Mouse (Mus musculus) ES-E14 (cell line): ENCODE data around the gene Dchs1. TPM values are rescaled to one million over a fixed set of nuclear protein-coding genes. Genes with fewer than 3 reads are reported as not detected.
A peak's percentile ranks its signal among the peaks of the same experiment; 100 is the strongest.

Source experiments
- DNase-seq: peaks from one replicate; pipeline ENCODE4 v3.0.0-alpha.2; 2013; ENCODE audit warnings: low read depth, low spot score
- H3K27ac ChIP-seq: 2 replicates; pipeline ENCODE4 v1.5.1; 2012; ENCODE audit warnings: low read depth, mild to moderate bottlenecking, low read length, moderate library complexity, mixed read lengths; ENCODE audit not compliant: poor library complexity, insufficient read depth, severe bottlenecking
- H3K36me3 ChIP-seq: 2 replicates; pipeline ENCODE4 v1.6.1; 2012; ENCODE audit warnings: mild to moderate bottlenecking, low read length, moderate library complexity, mixed read lengths; ENCODE audit not compliant: control insufficient read depth, poor library complexity, insufficient read depth, severe bottlenecking
- H3K4me1 ChIP-seq, 2 experiments: fragments of 150-350 bp in 1 of 2; sonication (generic) in 1 of 2; 2 replicates each; pipeline ENCODE4 v1.6.1; 2012; ENCODE audit warnings: low read length in 2 of 2, mild to moderate bottlenecking in 1 of 2, mixed read lengths in 1 of 2; ENCODE audit not compliant: control insufficient read depth in 2 of 2, insufficient read depth in 2 of 2, poor library complexity in 1 of 2
- H3K4me3 ChIP-seq, 2 experiments: fragments of 150-350 bp in 1 of 2; sonication (generic) in 1 of 2; 2 replicates each; pipeline ENCODE4 v1.5.1; 2012; ENCODE audit warnings: low read length in 2 of 2, low read depth in 1 of 2, mild to moderate bottlenecking in 1 of 2, mixed read lengths in 1 of 2; ENCODE audit not compliant: insufficient read depth in 1 of 2, poor library complexity in 1 of 2, severe bottlenecking in 1 of 2
- H3K9ac ChIP-seq: 2 replicates; pipeline ENCODE4 v1.6.1; 2012; ENCODE audit warnings: low read depth, mild to moderate bottlenecking, low read length, mixed read lengths; ENCODE audit not compliant: poor library complexity, insufficient read depth, severe bottlenecking
- H3K9me3 ChIP-seq: fragments of 150-350 bp; sonication (generic); 2 replicates; pipeline ENCODE4 v1.6.1; 2012; ENCODE audit warnings: low read depth, mild to moderate bottlenecking, low read length; ENCODE audit not compliant: control insufficient read depth, insufficient read depth
- CHD2 ChIP-seq: IDR thresholded peaks from 2 replicates; pipeline ENCODE4 v1.6.1; 2014; ENCODE audit warnings: mild to moderate bottlenecking, low read depth, low read length, inconsistent platforms
- HCFC1 ChIP-seq: IDR thresholded peaks from 2 replicates; pipeline ENCODE4 v1.6.1; 2012; ENCODE audit warnings: low read length, inconsistent platforms, borderline replicate concordance; ENCODE audit not compliant: insufficient read depth
- MAFK ChIP-seq: IDR thresholded peaks from 2 replicates; pipeline ENCODE4 v1.6.1; 2014; ENCODE audit warnings: mild to moderate bottlenecking, low read depth, low read length, inconsistent platforms; ENCODE audit not compliant: insufficient read depth
- ZC3H11A ChIP-seq: IDR thresholded peaks from 2 replicates; pipeline ENCODE4 v1.6.1; 2012; ENCODE audit warnings: low read depth, mild to moderate bottlenecking, inconsistent platforms, low read length, borderline replicate concordance
- ZNF384 ChIP-seq: IDR thresholded peaks from 2 replicates; pipeline ENCODE4 v1.6.1; 2012; ENCODE audit warnings: low read depth, low read length, inconsistent platforms
- in situ Hi-C, 2 experiments: fragments of 600-800 bp; cut with MboI; formaldehyde crosslinking; loops; one replicate each; pipeline ENCODE4 v1.15.1; 2025; ENCODE audit warnings: low sequenced_read_pairs in 2 of 2, inconsistent platforms in 1 of 2; ENCODE audit not compliant: unreplicated experiment in 2 of 2
- total RNA-seq: library from RNA; depleted of rRNA; stranded (reverse); fragments of 300-350 nt; gene quantifications from 2 replicates; pipeline ENCODE4 v1.2.3, GENCODE M21; 2012

The Dchs1 gene
- total RNA-seq, 1 experiment, result 3.3 TPM

GRCm38 (mm10) chr7:105813326-105813725, 25.9 kb upstream of the Dchs1 start:
- TF ChIP-seq MAFK, result no peak
- TF ChIP-seq ZNF384, result no peak
- no peak for TF ChIP-seq CHD2
- no peak for TF ChIP-seq ZC3H11A
- no peak for TF ChIP-seq HCFC1
- no peaks in the 10 kb centered on the region for H3K9me3 ChIP-seq
- in situ Hi-C loops, result loop anchor here in 1 of 2 experiments (25.0 kb wide), 1 partner anchor 1601 kb away; the partner anchor contains the start of gene Trim6

GRCm38 (mm10) chr7:105812566-105812965, 25.1 kb upstream of the Dchs1 start:
- in situ Hi-C loops, result loop anchor here in 1 of 2 experiments (25.0 kb wide), 1 partner anchor 1600 kb away; the partner anchor contains the start of gene Trim6
- Histone ChIP-seq H3K36me3 (peaks cover 11% of the 10 kb centered on the region), H3K27ac (no peak overlapping the region), H3K4me3 (no peak overlapping the region), H3K9ac (no peak overlapping the region), H3K9me3 (no peaks in the 10 kb centered on the region), H3K4me1 (peaks cover 3 to 5% of the 10 kb centered on the region in 2 experiments; a peak in 3 of 4 replicates)
- no peak for DNase-seq
- TF ChIP-seq ZC3H11A, result no peak
- TF ChIP-seq HCFC1, result no peak
- TF ChIP-seq ZNF384, result no peak
- no peak for TF ChIP-seq CHD2
- TF ChIP-seq MAFK, result no peak

More at GRCm38 (mm10) chr7:105813326-105813725, 25.9 kb upstream of the Dchs1 start:
- Histone ChIP-seq H3K27ac (no peak overlapping the region), H3K36me3 (peaks cover 11% of the 10 kb centered on the region), H3K9ac (no peak overlapping the region), H3K4me1 (peaks cover 3 to 5% of the 10 kb centered on the region in 2 experiments; a peak in 3 of 4 replicates), H3K4me3 (no peak overlapping the region)
- no peak for DNase-seq

- no peak overlapping the region for H3K27ac ChIP-seq
- H3K9ac ChIP-seq, result no peak overlapping the region
- H3K9me3 ChIP-seq, result no peaks in the 10 kb centered on the region
- peaks cover 11% of the 10 kb centered on the region for H3K36me3 ChIP-seq
- DNase-seq, result no peak
- peaks cover 3 to 5% of the 10 kb centered on the region in 2 experiments; a peak in 3 of 4 replicates for H3K4me1 ChIP-seq
- TF ChIP-seq MAFK, result no peak
- no peak for TF ChIP-seq CHD2
- no peak for TF ChIP-seq ZNF384
- no peak for TF ChIP-seq ZC3H11A
- no peak for TF ChIP-seq HCFC1
- in situ Hi-C loops, result loop anchor here in 1 of 2 experiments (25.0 kb wide), 1 partner anchor 1599 kb away; the partner anchor contains the start of gene Trim6
- H3K4me3 ChIP-seq, result peak overlapping the region in 1 of 2 experiments; percentile 37; a peak in 2 of 4 replicates
Observed at GRCm38 (mm10) chr7:105811516-105811915, 24.1 kb upstream of the Dchs1 start.

DNA sequence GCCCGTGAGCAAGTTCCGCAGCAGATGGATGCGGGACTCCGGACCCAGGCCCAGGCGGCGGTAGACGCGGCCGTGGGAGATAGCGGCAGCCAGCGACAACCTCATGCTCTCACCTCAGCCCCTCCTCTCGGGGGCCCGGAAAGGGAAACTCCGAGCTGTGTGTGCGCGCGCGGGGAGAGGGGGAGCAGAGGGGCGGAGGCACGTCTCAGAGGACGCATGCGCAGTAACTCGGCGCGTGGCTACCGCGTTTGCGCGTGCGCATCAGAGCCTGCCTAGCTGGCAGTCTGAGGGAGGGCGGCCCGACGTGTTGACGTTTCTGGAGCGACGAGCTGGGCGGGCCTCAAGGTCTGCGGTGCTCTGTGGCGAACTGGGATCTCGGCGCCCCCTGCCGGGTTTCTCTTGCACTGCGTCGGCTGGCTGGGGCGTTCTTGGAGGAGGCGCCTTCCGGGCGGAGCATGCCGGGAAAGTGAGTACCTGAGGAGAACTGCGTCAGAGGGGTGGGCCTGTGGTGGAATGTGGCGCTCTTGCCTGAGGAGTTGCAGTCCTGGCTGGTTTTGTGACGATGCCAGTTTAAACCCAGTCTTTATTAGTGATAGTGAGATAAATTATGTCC, 23.5 kb upstream of the Dchs1 start, which contains the start of gene Mrpl17:
Mrpl17 (minus strand) TSS at position 223 of the 613 bp plus-strand sequence.
- Histone ChIP-seq H3K27ac (peak within 1 kb of the TSS; percentile 37; the same call in 1 of the 2 replicates), H3K36me3 (peaks cover 11% of the 10 kb centered on the region), H3K9ac (peak within 1 kb of the TSS; percentile 98), H3K4me1 (peaks cover 3 to 5% of the 10 kb centered on the region in 2 experiments; a peak in 3 of 4 replicates), H3K9me3 (no peaks in the 10 kb centered on the region), H3K4me3 (peak within 1 kb of the TSS; percentile 91 to 95)
- peak; percentile 95 for DNase-seq
- in situ Hi-C loops, result loop anchor here in 1 of 2 experiments (25.0 kb wide), 1 partner anchor 1599 kb away; the partner anchor contains the start of gene Trim6
- TF ChIP-seq MAFK (peak; percentile 50; the same call in 1 of the 2 replicates), HCFC1 (peak; percentile 85), ZNF384 (no peak), ZC3H11A (peak; percentile 19; the same call in 1 of the 2 replicates), CHD2 (no peak)
